7 mouse cellular contexts compared by ENCODE assay signal in the genomic region with DNA sequence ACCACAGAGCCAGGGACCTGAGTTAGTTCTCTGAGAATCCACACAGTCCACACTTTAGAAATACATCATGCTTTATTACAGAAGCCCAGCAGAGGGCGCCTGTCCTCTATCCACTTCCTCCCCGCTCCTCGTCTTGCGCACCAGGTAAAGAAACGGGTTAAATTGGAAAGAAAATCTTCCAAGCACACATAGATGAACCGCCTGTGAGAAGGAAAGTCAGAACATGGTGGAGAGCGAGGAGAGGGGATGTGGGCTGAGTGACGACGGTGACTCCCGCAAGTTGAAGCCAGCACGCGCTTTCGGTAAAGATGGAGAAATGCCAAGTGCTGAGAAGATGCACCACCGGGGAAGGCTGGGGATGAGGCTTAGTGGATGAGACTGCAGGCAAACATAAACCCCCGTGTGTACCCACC. TPM values are rescaled to one million over a fixed set of nuclear protein-coding genes. Genes with fewer than 3 reads are reported as not detected.
DNase-seq lines count a peak whose midpoint lies in the region; ATAC-seq and TF ChIP-seq lines count a peak whose summit lies in the region.

No protein-coding gene starts in this region.

- peak; percentile 80 for TF ChIP-seq CTCF in hindbrain, postnatal 0 days (IDR thresholded peaks at IDR 0.05; ENCODE audit: low read depth)
- peak; percentile 90 for TF ChIP-seq CTCF in left cerebral cortex, adult 2 months (IDR thresholded peaks at IDR 0.05)

- DNase-seq in ZHBTc4 (ENCODE audit: low read depth, low spot score): peak; percentile 86
- DNase-seq in cerebellum, postnatal 14 days: peak; percentile 89
- DNase-seq in frontal cortex, postnatal 25 days (ENCODE audit: low spot score in 2 of 2): peak; percentile 63 to 79
- peak; percentile 89 for DNase-seq in hindbrain, postnatal 0 days (ENCODE audit: low spot score)
- peak; percentile 75 to 77 for DNase-seq in left cerebral cortex, adult 2 months (ENCODE audit: extremely low spot score in 1 of 2, low spot score in 2 of 2)
- peak; percentile 80 for DNase-seq in right cerebral cortex, postnatal 14 days

- ATAC-seq in hindbrain, postnatal 0 days: peak; percentile 85

- H3K9me3 ChIP-seq in hindbrain, postnatal 0 days (ENCODE audit: low read length): no peaks in the 10 kb centered on the region
- no peaks in the 10 kb centered on the region for H3K9me3 ChIP-seq in megakaryocyte, embryonic 14.5 days

- H3K9ac ChIP-seq in hindbrain, postnatal 0 days (replicated peaks; ENCODE audit: low read length): peak overlapping the region; percentile 49; the same call in 1 of the 2 replicates

- 0 out of 2 replicates have a peak, but pooled peaks cover 3% of the 10 kb centered on the region for H3K4me1 ChIP-seq in hindbrain, postnatal 0 days (ENCODE audit: insufficient read depth, low read length)
- H3K4me1 ChIP-seq in megakaryocyte, embryonic 14.5 days: peaks cover 11% of the 10 kb centered on the region

- H3K27ac ChIP-seq in hindbrain, postnatal 0 days: peak overlapping the region; percentile 68; the same call in 1 of the 2 replicates
- peak overlapping the region; percentile 72 for H3K27ac ChIP-seq in left cerebral cortex, adult 2 months

- WGBS in hindbrain, postnatal 0 days: under 1% methylated on average over 15 of the region's 15 CpGs

- H3K27me3 ChIP-seq in hindbrain, postnatal 0 days (ENCODE audit: insufficient read depth, low read length): no peaks in the 10 kb centered on the region
- peaks cover 72% of the 10 kb centered on the region for H3K27me3 ChIP-seq in megakaryocyte, embryonic 14.5 days (replicated peaks)

- no peaks in the 10 kb centered on the region for H3K36me3 ChIP-seq in hindbrain, postnatal 0 days (ENCODE audit: insufficient read depth, low read length)
- no peaks in the 10 kb centered on the region for H3K36me3 ChIP-seq in megakaryocyte, embryonic 14.5 days (replicated peaks; ENCODE audit: low read length)

- peak overlapping the region; percentile 38 for H3K4me3 ChIP-seq in hindbrain, postnatal 0 days (ENCODE audit: low read length)
- peak overlapping the region; percentile 45 for H3K4me3 ChIP-seq in left cerebral cortex, adult 2 months
- peak overlapping the region; percentile 91 for H3K4me3 ChIP-seq in megakaryocyte, embryonic 14.5 days (replicated peaks)

- H3K4me2 ChIP-seq in hindbrain, postnatal 0 days (ENCODE audit: low read depth, low read length): peak overlapping the region; percentile 70

- intact Hi-C loops in left cerebral cortex, adult 2 months (cut with DNase I): loop anchor here (1.0 to 2.0 kb wide), 3 partner anchors 32 to 89 kb away; a partner anchor contains a TSS

RNA-seq across cellular contexts. Expression of a gene that starts 7.8 kb away (rescaled TPM):
- total RNA-seq in hindbrain, postnatal 0 days (2014; rRNA removed): 0.61 TPM in 1 of 2 replicates, not detected in the other
- 0.10 TPM in 1 of 2 replicates, not detected in the other for polyA plus RNA-seq in hindbrain, postnatal 0 days (2015; fragmentation: Nextera tagmentation; extraction: Ambion mirVana)
- not detected for total RNA-seq in left cerebral cortex, adult 2 months (2021)
- not detected in 2 replicates for polyA plus RNA-seq in megakaryocyte, embryonic 14.5 days (2012; ENCODE audit: insufficient read depth, low replicate concordance)

RNA-seq across cellular contexts. Expression of a gene that starts 9.3 kb away (rescaled TPM):
- not detected in 2 replicates for total RNA-seq in hindbrain, postnatal 0 days (2014; rRNA removed)
- not detected in 2 replicates for polyA plus RNA-seq in hindbrain, postnatal 0 days (2015; fragmentation: Nextera tagmentation; extraction: Ambion mirVana)
- total RNA-seq in left cerebral cortex, adult 2 months (2021): not detected
- polyA plus RNA-seq in megakaryocyte, embryonic 14.5 days (2012; ENCODE audit: insufficient read depth, low replicate concordance): 0.55 TPM in 1 of 2 replicates, not detected in the other

RNA-seq across cellular contexts. Expression of a gene that starts 31.7 kb away (rescaled TPM):
- total RNA-seq in hindbrain, postnatal 0 days (2014; rRNA removed): 37.3 and 46.8 TPM in 2 replicates
- polyA plus RNA-seq in hindbrain, postnatal 0 days (2015; fragmentation: Nextera tagmentation; extraction: Ambion mirVana): 12.6 and 14.8 TPM in 2 replicates
- 10 to 100 TPM; 33.2 to 42.6 TPM for total RNA-seq in left cerebral cortex, adult 2 months (2021)
- polyA plus RNA-seq in megakaryocyte, embryonic 14.5 days (2012; ENCODE audit: insufficient read depth, low replicate concordance): 42.1 and 49.7 TPM in 2 replicates

RNA-seq across cellular contexts. Expression of a gene that starts 34.4 kb away (rescaled TPM):
- not detected in 2 replicates for total RNA-seq in hindbrain, postnatal 0 days (2014; rRNA removed)
- not detected in 2 replicates for polyA plus RNA-seq in hindbrain, postnatal 0 days (2015; fragmentation: Nextera tagmentation; extraction: Ambion mirVana)
- not detected for total RNA-seq in left cerebral cortex, adult 2 months (2021)
- not detected in 2 replicates for polyA plus RNA-seq in megakaryocyte, embryonic 14.5 days (2012; ENCODE audit: insufficient read depth, low replicate concordance)

RNA-seq across cellular contexts. Expression of a gene that starts 37.8 kb away (rescaled TPM):
- total RNA-seq in hindbrain, postnatal 0 days (2014; rRNA removed): 26.1 and 27.2 TPM in 2 replicates
- polyA plus RNA-seq in hindbrain, postnatal 0 days (2015; fragmentation: Nextera tagmentation; extraction: Ambion mirVana): 18.6 and 21.3 TPM in 2 replicates
- total RNA-seq in left cerebral cortex, adult 2 months (2021): 10 to 100 TPM; 34.5 to 35.9 TPM
- 7.8 and 10.8 TPM in 2 replicates for polyA plus RNA-seq in megakaryocyte, embryonic 14.5 days (2012; ENCODE audit: insufficient read depth, low replicate concordance)

Comparison
In these comparisons a context has a peak if more than half of its experiments do, and no peak if none do; other contexts are left out.
1. Peak in every context shown above with its lines: DNase-seq, ATAC-seq, H3K4me3 ChIP-seq and H3K27ac ChIP-seq.
2. H3K4me3 ChIP-seq: peak in every context shown above with its lines; median percentile 91 in megakaryocyte, embryonic 14.5 days; 45 in left cerebral cortex, adult 2 months; 38 in hindbrain, postnatal 0 days.